Mouse (Mus musculus) embryonic fibroblast, embryonic 13.5 days (primary cell): ENCODE measurements around the gene Suclg1. TPM values are rescaled to one million over a fixed set of nuclear protein-coding genes. Genes with fewer than 3 reads are reported as not detected.
A peak's percentile ranks its signal among the peaks of the same experiment; 100 is the strongest.

Experiments
- H3K27ac ChIP-seq: 2 replicates; pipeline ENCODE4 v1.5.1; 2012; ENCODE audit warnings: low read length, control low read depth, inconsistent platforms; ENCODE audit not compliant: insufficient read depth
- H3K4me1 ChIP-seq: 2 replicates; pipeline ENCODE4 v1.6.1; 2011; ENCODE audit warnings: low read length; ENCODE audit not compliant: control insufficient read depth, insufficient read depth
- H3K4me3 ChIP-seq: 2 replicates; pipeline ENCODE4 v1.5.1; 2011; ENCODE audit warnings: mild to moderate bottlenecking, control low read depth, low read length; ENCODE audit not compliant: insufficient read depth
- CTCF ChIP-seq: IDR thresholded peaks from 2 replicates; pipeline ENCODE4 v1.5.1; 2011; ENCODE audit warnings: mild to moderate bottlenecking, control low read depth, low read length, moderate library complexity, borderline replicate concordance; ENCODE audit not compliant: insufficient read depth
- POLR2A ChIP-seq: IDR thresholded peaks from 2 replicates; pipeline ENCODE4 v1.6.1; 2011; ENCODE audit warnings: low read depth, mild to moderate bottlenecking, control low read depth, low read length, moderate library complexity
- polyA plus RNA-seq: library from polyadenylated mRNA; stranded (reverse); fragments of >200 nt; gene quantifications from 2 replicates; pipeline ENCODE4 v1.2.4, GENCODE M21; 2011; ENCODE audit warnings: low read depth; ENCODE audit not compliant: missing spikeins, insufficient read length

The Suclg1 gene
- polyA plus RNA-seq: 94.3 and 109 TPM in 2 replicates

GRCm38 (mm10) chr6:73248237-73249048, at the start of gene Suclg1:
Suclg1 (plus strand) TSS chr6:73248382.
- peaks cover 4% of the 10 kb centered on the region; the same call in 1 of the 2 replicates for H3K4me1 ChIP-seq
- peak; percentile 82 for TF ChIP-seq POLR2A
- TF ChIP-seq CTCF: no peak
- H3K4me3 ChIP-seq: peak within 1 kb of the TSS; percentile 79
- peak within 1 kb of the TSS; percentile 41; the same call in 1 of the 2 replicates for H3K27ac ChIP-seq

- Histone ChIP-seq H3K27ac (no peak overlapping the region), H3K4me1 (no peaks in the 10 kb centered on the region), H3K4me3 (no peak overlapping the region)
- no peak for TF ChIP-seq CTCF
- no peak for TF ChIP-seq POLR2A
Observed at GRCm38 (mm10) chr6:73203724-73204123, 44.5 kb upstream of the Suclg1 start.

GRCm38 (mm10) chr6:73204937-73205336, 43.2 kb upstream of the Suclg1 start:
- TF ChIP-seq POLR2A (no peak), CTCF (no peak)
- Histone ChIP-seq H3K27ac (no peak overlapping the region), H3K4me3 (no peak overlapping the region), H3K4me1 (no peaks in the 10 kb centered on the region)

GRCm38 (mm10) chr6:73209598-73209997, 38.6 kb upstream of the Suclg1 start:
- TF ChIP-seq CTCF: no peak
- no peak for TF ChIP-seq POLR2A
- no peak overlapping the region for H3K4me3 ChIP-seq
- H3K4me1 ChIP-seq: no peaks in the 10 kb centered on the region; the same call in 1 of the 2 replicates
- H3K27ac ChIP-seq: no peak overlapping the region

- no peaks in the 10 kb centered on the region; the same call in 1 of the 2 replicates for H3K4me1 ChIP-seq
- no peak overlapping the region for H3K4me3 ChIP-seq
- no peak overlapping the region for H3K27ac ChIP-seq
- no peak for TF ChIP-seq POLR2A
- TF ChIP-seq CTCF: no peak
Observed at GRCm38 (mm10) chr6:73210445-73210972, 37.7 kb upstream of the Suclg1 start.

- no peak for TF ChIP-seq CTCF
- TF ChIP-seq POLR2A: no peak
- H3K4me3 ChIP-seq: no peak overlapping the region
- H3K27ac ChIP-seq: no peak overlapping the region
- no peaks in the 10 kb centered on the region; the same call in 1 of the 2 replicates for H3K4me1 ChIP-seq
Observed at GRCm38 (mm10) chr6:73211036-73211435, 37.1 kb upstream of the Suclg1 start.

- no peak overlapping the region for H3K27ac ChIP-seq
- TF ChIP-seq CTCF: no peak
- TF ChIP-seq POLR2A: no peak
- no peaks in the 10 kb centered on the region; the same call in 1 of the 2 replicates for H3K4me1 ChIP-seq
- no peak overlapping the region for H3K4me3 ChIP-seq
Observed at GRCm38 (mm10) chr6:73211602-73212001, 36.6 kb upstream of the Suclg1 start.

- H3K4me1 ChIP-seq: 0 out of 2 replicates have a peak, but pooled peaks cover 3% of the 10 kb centered on the region
- 0 out of 2 replicates have a peak within 1 kb of the TSS, but pooled peaks have one; percentile 8 for H3K4me3 ChIP-seq
- no peak for TF ChIP-seq POLR2A
- no peak for TF ChIP-seq CTCF
- 0 out of 2 replicates have a peak within 1 kb of the TSS, but pooled peaks have one; percentile 37 for H3K27ac ChIP-seq
Observed at GRCm38 (mm10) chr6:73221189-73221957, 26.8 kb upstream of the Suclg1 start, which contains the start of gene Dnah6. Dnah6 (minus strand) TSS chr6:73221651.
